In genomic region chr11:20027719-20028118, GRCm38 (mm10) we compare ENCODE assay signal across 10 mouse cellular contexts.
"Had no signal": no experiment of that assay in that cellular context is flagged by ENCODE, and none has a peak within 500 bp of the region (broad histone marks: within the 10 kb centered on the region; RNA-seq: fewer than 3 reads in every experiment).

No protein-coding gene starts in this region.

- H3K4me3 ChIP-seq: layer of hippocampus, adult 2 months; limb, embryonic 12.5 days; lung, embryonic 15.5 days; neural tube, embryonic 12.5 days had no signal

- H3K9me3 ChIP-seq: lung, embryonic 15.5 days; neural tube, embryonic 12.5 days had no signal

- H3K4me1 ChIP-seq: limb, embryonic 12.5 days; lung, embryonic 15.5 days; neural tube, embryonic 12.5 days had no signal

- DNase-seq: liver; lung, postnatal 36 days; midbrain, embryonic 14.5 days; thymus, postnatal 4 days had no signal

- H3K27ac ChIP-seq: kidney, postnatal 0 days; layer of hippocampus, adult 2 months; limb, embryonic 12.5 days; lung, embryonic 15.5 days; neural tube, embryonic 12.5 days; stomach, postnatal 0 days had no signal

- H3K9ac ChIP-seq: limb, embryonic 12.5 days; lung, embryonic 15.5 days; neural tube, embryonic 12.5 days had no signal

- H3K27me3 ChIP-seq: limb, embryonic 12.5 days; lung, embryonic 15.5 days; neural tube, embryonic 12.5 days had no signal

- H3K4me2 ChIP-seq: limb, embryonic 12.5 days; lung, embryonic 15.5 days; neural tube, embryonic 12.5 days had no signal
